Mouse (Mus musculus) telencephalon, adult 2 months (tissue): Measurements from ENCODE around the gene Mrpl41.

Source experiments
- DNase-seq: peaks from one replicate; pipeline ENCODE4 v3.0.0-alpha.2; 2011; ENCODE audit warnings: low read depth, low spot score

Gene Mrpl41

DNA sequence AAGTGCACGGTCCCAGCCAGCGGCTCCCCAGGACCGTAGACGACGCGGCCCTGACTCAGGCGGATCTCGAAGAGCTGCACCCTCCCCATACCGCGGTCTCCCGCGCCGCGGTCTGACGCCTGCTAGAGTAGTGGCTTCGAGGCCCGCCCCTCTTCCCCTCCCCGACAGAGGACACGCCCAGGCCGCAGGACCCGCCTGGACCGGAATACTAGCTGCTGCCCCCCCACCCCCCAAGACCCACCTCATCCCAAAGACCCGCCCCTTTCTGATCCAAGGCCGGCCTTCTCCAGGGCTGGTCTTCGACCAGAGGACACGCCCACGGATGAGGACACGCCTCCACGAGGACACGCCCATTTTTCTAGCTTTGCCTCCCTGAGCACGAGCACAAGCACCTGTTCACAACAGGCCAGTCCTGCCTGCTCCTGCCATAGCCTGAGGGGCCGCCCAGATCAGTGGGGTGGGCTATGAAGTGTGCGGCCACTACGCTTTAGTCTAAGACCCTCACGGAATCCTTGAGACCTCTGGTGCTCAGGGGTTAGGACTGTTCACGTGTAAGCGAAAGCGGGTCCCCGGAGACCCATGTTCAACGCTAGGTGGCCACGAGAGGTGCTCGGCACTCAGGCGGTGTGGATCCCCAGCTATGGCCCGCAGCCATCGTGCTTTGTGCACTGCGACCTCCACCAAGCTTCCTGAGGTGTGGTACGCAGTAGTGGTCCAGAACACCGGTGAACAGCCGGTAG, 39.7 kb downstream of the Mrpl41 start, which contains the start of gene Arrdc1:
TSS of gene Arrdc1 (minus strand) at position 196 of the 740 bp plus-strand sequence.
- peak; percentile 89 for DNase-seq

DNA sequence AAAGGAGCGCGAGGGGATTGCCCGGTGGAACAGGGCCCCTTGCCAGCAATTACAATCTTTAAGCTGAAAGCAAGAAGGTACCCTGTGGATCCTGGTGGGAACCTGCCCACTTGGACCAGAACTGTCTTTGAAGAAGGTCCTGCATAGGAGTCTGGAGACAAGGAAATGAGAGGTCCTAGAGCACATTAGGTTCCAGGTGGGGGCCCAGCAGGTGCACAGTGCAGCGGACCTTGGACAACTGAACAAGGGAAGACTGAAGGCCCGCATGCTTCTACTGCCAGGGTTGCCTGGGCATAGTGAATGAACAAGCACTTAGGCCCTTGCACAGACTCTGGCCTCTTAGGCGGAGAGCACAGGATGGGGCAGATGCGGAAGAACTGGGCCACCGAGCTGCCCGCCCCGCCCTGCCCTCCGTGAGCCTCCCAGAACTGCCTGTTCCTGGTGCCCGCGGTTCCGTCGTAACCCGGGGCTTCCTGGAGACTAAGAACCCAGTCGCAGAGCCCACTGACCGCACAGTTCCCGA, 40.4 kb downstream of the Mrpl41 start:
- no peak for DNase-seq

DNA sequence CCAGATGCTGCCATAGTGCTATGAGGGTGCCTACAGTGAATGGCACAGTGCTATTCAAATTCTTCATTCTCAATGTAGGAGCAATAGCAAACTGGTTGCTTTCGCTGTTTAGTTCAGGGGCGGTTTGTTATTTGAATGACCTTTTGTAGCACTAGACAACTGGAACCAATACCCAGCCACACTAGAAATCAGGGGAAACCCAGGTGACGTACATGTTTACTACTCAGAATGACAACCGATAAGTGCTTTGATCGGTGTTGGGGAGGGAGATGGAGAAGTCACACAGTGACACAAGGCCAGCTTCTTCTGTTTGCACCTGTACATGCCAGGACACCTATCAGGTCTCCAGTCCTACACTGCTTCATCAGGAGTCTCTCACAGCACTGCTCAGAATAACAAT, 45.3 kb downstream of the Mrpl41 start:
- DNase-seq: no peak

DNA sequence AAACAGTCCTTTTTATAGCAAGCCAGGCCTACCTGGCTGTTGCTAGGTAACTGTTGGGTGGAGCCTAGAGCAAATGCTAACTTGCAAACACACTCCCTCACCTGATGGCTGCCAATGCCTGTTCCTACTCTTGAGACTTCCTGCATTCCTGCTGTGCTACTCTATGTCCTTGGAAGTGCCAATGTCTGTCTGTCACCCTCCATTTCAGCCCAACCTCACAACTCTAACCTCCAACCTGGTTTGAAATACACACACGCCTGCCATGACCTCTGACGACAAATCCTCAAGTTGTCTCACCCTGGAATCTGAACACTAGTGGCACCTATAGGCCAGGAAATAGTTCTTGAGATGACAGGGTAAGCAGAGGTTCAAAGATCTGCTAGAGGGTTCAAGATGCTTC, 45.8 kb downstream of the Mrpl41 start:
- DNase-seq: no peak

DNA sequence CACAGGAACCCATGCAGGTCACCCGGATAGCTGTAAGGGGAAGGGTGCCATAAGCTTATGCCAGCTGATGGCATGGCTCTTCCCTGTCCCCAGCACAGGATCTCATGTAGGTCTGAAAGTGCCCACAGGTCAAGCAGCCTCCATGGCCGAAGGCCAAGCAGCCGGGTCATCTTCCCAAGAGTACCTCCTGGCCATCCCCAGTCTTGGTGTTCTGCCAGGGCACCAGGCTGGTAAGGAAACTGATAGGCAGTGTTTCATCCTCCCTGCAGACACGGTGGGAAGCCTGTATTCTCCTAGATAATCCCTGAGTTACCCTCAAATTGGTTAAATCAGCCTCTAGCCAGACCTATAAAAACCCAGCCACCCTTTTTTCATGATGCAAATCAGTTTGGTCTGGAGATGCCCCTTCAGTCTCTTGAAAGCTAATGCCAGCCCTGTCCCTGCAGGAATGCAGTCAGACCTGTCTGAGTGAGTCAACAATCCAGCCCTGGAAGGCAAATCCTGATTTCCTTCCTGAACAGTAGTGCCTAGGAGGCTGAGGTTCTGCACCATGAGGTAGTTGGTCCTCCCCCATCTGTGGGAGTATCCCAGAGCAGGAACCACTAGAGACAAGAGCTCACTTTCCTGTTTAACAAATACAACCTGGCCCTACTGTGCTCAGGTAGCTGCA, 47.0 kb downstream of the Mrpl41 start:
- no peak for DNase-seq

DNA sequence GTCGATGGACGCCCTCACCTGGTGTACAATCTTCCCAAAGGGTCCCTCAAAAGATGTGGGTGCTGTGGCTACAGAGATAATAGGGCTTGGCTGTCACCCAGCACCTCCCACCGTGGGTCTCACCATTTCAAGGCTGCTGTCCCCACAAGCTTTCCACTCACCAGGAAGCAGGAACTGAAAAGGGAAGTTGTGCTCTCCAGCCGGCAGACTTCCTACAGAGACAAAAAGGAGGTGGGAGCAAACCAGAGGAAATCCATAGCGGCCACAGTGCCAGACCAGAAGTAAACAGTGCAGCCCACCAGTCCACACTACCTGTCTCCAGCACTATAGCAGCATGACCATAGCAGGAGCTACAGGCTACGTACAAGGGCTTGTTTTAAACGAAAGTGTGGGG, 47.9 kb downstream of the Mrpl41 start:
- no peak for DNase-seq

DNA sequence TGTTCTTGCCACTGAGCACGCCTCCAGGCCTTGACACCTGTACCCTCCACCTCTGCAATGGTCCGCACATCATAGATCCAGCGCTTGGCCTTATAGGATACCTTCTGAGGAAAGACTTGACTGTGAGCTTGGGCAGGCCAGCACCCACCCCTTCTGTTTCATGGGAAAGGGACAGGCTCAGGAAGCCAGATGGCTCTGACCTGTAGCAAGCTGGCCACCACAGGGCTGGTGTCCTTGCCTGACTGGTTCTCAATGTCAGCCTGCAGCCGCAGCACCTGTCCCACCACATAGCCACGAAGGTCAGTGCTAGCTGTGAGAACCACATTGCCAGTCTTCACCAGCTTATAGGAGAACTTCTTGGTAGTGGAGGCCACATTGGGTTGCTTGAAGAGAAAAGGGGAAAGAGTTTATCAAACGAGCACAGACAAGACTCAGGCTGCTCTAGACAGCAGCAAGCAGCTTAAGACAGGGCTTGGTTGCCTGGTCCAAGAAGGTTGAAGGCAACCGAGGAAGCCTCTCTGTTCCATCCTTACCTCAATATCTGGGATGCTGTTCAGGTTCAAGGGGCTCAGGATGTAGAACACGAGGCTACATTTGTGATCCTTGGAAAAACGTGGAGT, 48.4 kb downstream of the Mrpl41 start:
- no peak for DNase-seq

DNA sequence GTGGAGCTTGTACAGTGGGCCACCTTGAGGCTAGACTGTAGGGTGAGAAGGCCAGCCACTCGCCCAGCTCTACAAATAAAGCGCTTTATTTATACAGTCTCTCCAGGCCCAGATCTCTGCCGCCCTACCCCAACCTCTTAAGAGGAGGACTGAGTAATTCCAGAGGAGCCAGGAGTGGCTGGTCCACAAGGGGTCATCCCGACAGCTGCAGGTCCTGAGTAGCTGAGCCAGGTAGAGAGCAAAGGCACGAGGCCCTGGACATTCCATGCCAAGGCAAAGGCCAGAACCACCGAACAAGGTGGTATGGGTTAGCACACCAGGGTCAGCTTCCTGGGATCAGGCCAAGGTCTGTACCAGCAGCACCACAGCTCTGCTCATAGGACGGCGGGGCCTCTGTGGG, 49.6 kb downstream of the Mrpl41 start:
- no peak for DNase-seq
